Mouse (Mus musculus): ENCODE measurements around the gene Rtn4rl1. TPM values are rescaled to one million over a fixed set of nuclear protein-coding genes. Genes with fewer than 3 reads are reported as not detected.

Gene Rtn4rl1
- polyA plus RNA-seq, 1 experiment from 2014 or later = 10.2 TPM

DNA sequence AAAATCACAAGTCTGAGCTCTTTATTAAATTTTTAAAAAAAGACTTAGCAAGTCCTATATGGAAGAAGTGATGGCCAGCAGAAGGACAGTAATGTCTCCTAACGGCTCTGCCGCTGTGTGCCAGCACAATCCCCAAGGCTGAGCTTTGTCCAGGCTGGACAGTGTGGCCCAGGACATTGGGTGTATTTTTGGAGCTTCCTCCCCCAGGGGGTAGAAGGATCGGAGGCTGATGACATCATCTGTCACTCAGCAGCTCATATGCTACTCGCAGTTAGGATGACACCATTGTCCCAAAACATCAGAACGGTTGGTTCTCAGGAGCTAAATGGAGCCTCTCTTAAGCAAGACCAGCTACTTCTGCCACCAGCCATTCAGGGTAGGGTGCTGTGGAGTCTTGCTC lies 74.9 kb downstream of the Rtn4rl1 start:
- H3K9me3 ChIP-seq = no peaks in the 10 kb centered on the region
- H3K27ac ChIP-seq (replicated peaks) = peak overlapping the region; percentile 64
- peaks cover 7% of the 10 kb centered on the region; the same call in 1 of the 2 replicates for H3K36me3 ChIP-seq
- peak overlapping the region; percentile 13; the same call in 1 of the 2 replicates for H3K4me2 ChIP-seq
- no peak for ATAC-seq (ENCODE audit: extremely low read depth, insufficient number of reproducible peaks, low FRiP score, low TSS enrichment)
- H3K27me3 ChIP-seq (replicated peaks) = no peaks in the 10 kb centered on the region
- no peak overlapping the region for H3K4me3 ChIP-seq
- H3K9ac ChIP-seq = peak overlapping the region; percentile 11; the same call in 1 of the 2 replicates
- H3K4me1 ChIP-seq = peaks cover 72% of the 10 kb centered on the region
- 30% methylated on average over 5 of the region's 5 CpGs for WGBS

DNA sequence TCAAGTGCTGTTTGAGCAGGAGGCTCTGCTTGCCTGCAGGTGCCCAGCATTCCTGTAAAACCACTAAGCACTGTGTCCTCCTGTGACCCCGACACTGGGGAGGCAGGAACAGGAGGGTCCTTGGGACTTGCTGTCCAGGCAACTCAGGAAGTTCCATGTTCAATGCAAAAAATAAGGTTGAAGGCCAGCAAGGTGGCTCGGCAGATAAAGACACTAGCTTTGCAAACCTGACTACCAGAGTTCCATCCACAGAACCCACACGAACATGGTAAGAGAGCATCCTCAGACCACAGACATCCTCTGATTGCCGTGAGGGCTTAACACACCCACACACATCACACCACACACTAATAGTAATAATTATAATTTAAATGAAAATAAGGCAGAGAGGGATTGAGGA lies 75.6 kb downstream of the Rtn4rl1 start:
- H3K4me3 ChIP-seq = no peak overlapping the region
- ATAC-seq (ENCODE audit: extremely low read depth, insufficient number of reproducible peaks, low FRiP score, low TSS enrichment) = no peak
- H3K27ac ChIP-seq (replicated peaks) = no peak overlapping the region
- peaks cover 70% of the 10 kb centered on the region for H3K4me1 ChIP-seq
- no peaks in the 10 kb centered on the region for H3K9me3 ChIP-seq
- H3K27me3 ChIP-seq (replicated peaks) = no peaks in the 10 kb centered on the region
- no peak overlapping the region for H3K9ac ChIP-seq
- 49% methylated on average over 4 of the region's 4 CpGs for WGBS
- H3K36me3 ChIP-seq = peaks cover 7% of the 10 kb centered on the region; the same call in 1 of the 2 replicates
- no peak overlapping the region for H3K4me2 ChIP-seq

DNA sequence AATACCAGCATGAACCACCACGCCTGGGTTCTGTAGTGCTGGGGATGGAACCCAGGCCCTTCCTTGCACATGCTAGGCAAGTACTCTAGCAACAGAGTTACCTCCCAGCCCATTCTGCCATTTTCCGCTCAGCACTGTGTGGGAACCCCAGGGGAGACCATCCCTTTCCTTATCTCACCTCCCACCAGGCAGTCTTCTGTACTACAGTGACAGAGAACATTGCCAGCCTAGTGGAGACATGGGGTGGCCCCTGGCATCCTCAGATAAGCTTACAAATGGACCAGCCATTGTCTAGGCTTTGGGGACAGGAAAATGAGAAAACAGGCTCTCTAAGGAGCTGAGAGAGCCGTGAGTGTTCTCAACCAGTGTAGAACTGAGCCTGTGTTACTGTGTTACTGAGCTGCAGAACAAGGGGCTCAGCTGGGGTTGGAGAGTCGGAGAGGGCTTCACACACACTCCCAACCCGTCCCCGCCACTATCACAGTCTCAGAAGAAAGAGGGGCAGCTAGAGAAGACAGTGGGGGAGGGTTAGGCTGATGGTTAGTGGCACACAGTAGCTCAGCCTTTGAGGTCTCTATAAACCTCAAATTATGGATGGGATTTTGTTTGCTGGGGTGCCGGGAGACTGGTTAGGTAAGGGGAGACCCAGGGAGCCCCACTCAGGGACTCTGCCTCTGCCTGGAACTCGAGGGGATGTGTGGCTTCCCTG lies 76.8 kb downstream of the Rtn4rl1 start:
- Histone ChIP-seq H3K9ac (no peak overlapping the region), H3K4me1 (peaks cover 71% of the 10 kb centered on the region), H3K27ac (replicated peaks) (peak overlapping the region; percentile 41; the same call in 1 of the 2 replicates), H3K36me3 (peaks cover 7% of the 10 kb centered on the region; the same call in 1 of the 2 replicates), H3K4me3 (no peak overlapping the region), H3K27me3 (replicated peaks) (no peaks in the 10 kb centered on the region), H3K9me3 (no peaks in the 10 kb centered on the region), H3K4me2 (no peak overlapping the region)
- 54% methylated on average over 8 of the region's 8 CpGs for WGBS
- no peak for ATAC-seq (ENCODE audit: extremely low read depth, insufficient number of reproducible peaks, low FRiP score, low TSS enrichment)

DNA sequence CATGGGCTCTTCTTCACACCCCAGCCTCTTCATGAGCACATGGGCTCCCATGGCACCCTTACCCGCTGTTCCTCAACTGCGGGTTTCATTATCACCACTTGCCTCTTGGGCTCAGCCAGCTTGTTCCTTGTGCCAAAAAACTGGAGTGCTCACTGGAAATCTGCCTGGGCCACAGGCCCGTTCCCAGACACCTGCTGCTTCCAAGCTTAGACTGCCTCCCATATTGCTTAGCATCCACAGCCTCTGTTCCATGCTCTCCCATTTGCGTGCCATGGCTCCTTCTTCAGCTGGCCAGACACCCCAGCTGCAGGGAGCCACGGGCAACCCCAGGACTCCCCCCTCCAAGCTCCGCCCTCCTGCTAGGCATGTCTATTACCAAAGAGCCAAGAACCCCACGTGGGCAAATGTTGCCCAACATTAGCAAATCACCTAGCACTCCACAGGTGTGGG lies 77.4 kb downstream of the Rtn4rl1 start:
- H3K36me3 ChIP-seq = peaks cover 3% of the 10 kb centered on the region; the same call in 1 of the 2 replicates
- peaks cover 72% of the 10 kb centered on the region for H3K4me1 ChIP-seq
- ATAC-seq (ENCODE audit: extremely low read depth, insufficient number of reproducible peaks, low FRiP score, low TSS enrichment) = no peak
- no peaks in the 10 kb centered on the region for H3K9me3 ChIP-seq
- H3K4me2 ChIP-seq = no peak overlapping the region
- H3K27ac ChIP-seq (replicated peaks) = 0 out of 2 replicates have a peak overlapping the region, but pooled peaks have one; percentile 41
- no peaks in the 10 kb centered on the region for H3K27me3 ChIP-seq (replicated peaks)
- no peak overlapping the region for H3K9ac ChIP-seq
- H3K4me3 ChIP-seq = no peak overlapping the region
- 63% methylated on average over 7 of the region's 7 CpGs for WGBS

DNA sequence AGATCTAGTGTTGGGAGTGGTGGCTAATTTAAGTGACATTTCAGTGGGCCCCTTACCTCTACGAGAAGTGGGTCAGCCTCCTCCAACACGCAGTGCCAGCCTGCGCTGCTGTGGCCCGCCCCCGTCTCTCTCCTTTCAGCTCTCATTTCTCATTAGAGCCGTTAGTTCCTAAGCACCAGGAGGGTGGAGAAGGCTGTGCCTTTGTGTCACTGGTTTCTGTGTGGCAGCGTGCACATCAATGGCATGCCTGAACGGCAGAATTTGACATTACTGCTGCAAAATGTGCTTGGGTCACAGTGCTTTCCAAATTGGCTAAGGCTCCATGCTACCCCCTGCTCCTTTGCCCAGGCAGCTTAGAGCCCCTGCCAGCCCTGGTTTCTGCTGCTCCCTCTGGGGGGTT lies 79.9 kb downstream of the Rtn4rl1 start:
- Histone ChIP-seq H3K27me3 (replicated peaks) (no peaks in the 10 kb centered on the region), H3K9ac (peak overlapping the region; percentile 59; the same call in 1 of the 2 replicates), H3K4me2 (no peak overlapping the region), H3K4me1 (peaks cover 64% of the 10 kb centered on the region), H3K9me3 (no peaks in the 10 kb centered on the region), H3K27ac (replicated peaks) (peak overlapping the region; percentile 49; the same call in 1 of the 2 replicates), H3K4me3 (no peak overlapping the region), H3K36me3 (no peaks in the 10 kb centered on the region)
- no peak for ATAC-seq (ENCODE audit: extremely low read depth, insufficient number of reproducible peaks, low FRiP score, low TSS enrichment)
- WGBS = 29% methylated on average over 8 of the region's 8 CpGs

DNA sequence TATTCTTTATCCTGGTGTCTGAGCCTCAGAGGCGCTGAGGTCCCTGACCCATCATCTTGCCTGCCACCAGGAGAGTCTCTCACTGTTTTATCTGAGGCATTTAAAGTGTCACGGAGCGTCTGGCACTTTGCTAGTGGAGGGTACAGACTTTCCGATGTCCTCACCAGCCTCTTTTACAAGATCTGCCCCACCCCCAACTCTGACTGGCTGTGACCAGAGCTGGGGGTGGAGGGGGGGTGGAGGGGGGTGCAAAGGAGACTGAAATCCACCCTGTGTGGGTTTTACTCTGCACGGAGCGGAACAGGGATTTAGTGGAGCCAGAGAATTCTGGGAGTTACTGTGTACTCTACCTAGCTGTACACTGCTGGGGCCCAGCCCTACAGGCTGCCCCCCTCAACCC lies 81.5 kb downstream of the Rtn4rl1 start:
- H3K4me1 ChIP-seq = peaks cover 70% of the 10 kb centered on the region
- no peaks in the 10 kb centered on the region for H3K36me3 ChIP-seq
- H3K9me3 ChIP-seq = no peaks in the 10 kb centered on the region
- 16% methylated on average over 6 of the region's 6 CpGs for WGBS
- ATAC-seq (ENCODE audit: extremely low read depth, insufficient number of reproducible peaks, low FRiP score, low TSS enrichment) = peak; percentile 48; the same call in 1 of the 2 replicates
- peak overlapping the region; percentile 72 for H3K9ac ChIP-seq
- no peaks in the 10 kb centered on the region for H3K27me3 ChIP-seq (replicated peaks)
- no peak overlapping the region for H3K4me3 ChIP-seq
- H3K4me2 ChIP-seq = peak overlapping the region; percentile 40
- H3K27ac ChIP-seq (replicated peaks) = peak overlapping the region; percentile 88

DNA sequence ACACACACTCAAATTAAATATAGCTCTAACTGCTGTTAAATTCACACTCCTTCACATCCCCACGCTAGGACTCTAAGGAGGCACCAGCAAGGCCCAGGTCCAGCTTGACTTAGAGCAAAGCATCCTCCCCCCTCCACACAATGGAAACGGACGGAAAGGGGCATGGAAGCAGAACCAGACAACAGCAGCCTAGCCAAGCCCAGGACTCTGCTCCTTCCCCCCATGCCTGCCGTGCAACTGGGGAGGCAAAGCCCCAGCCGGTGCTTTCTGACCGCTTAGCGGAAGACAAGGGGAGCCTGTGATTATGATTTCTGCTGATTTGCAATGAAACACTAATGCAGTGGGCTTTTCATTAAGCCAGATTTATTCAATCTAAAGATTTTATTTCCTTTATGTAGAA lies 84.5 kb downstream of the Rtn4rl1 start:
- Histone ChIP-seq H3K4me2 (no peak overlapping the region), H3K4me3 (no peak overlapping the region), H3K4me1 (peaks cover 75% of the 10 kb centered on the region), H3K9me3 (no peaks in the 10 kb centered on the region), H3K36me3 (no peaks in the 10 kb centered on the region), H3K27ac (replicated peaks) (0 out of 2 replicates have a peak overlapping the region, but pooled peaks have one; percentile 17), H3K9ac (no peak overlapping the region), H3K27me3 (replicated peaks) (peaks cover 24% of the 10 kb centered on the region)
- ATAC-seq (ENCODE audit: extremely low read depth, insufficient number of reproducible peaks, low FRiP score, low TSS enrichment) = no peak
- WGBS = 50% methylated on average over 7 of the region's 7 CpGs

DNA sequence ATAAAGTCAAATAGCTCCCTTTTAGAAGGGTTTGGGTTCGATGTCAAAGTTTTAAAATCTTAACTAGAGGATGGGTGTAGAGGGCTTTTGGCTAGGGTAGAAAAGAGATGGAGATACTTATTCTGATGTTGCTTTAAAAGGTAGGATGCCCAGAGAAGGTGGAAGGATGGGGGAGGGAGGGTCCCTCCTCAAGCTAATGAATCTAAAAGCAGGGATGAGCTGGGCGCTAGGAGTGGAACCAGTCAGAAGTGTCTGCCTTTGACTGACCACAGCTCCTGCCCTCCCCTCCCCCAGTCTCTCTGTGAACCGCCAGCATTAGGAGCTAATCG lies 85.4 kb downstream of the Rtn4rl1 start:
- 17% methylated on average over 4 of the region's 4 CpGs for WGBS
- Histone ChIP-seq H3K9ac (peak overlapping the region; percentile 66), H3K9me3 (no peaks in the 10 kb centered on the region), H3K36me3 (no peaks in the 10 kb centered on the region), H3K4me3 (peak overlapping the region; percentile 34), H3K27ac (replicated peaks) (peak overlapping the region; percentile 63), H3K27me3 (replicated peaks) (peaks cover 29% of the 10 kb centered on the region), H3K4me1 (peaks cover 70% of the 10 kb centered on the region), H3K4me2 (peak overlapping the region; percentile 65)
- no peak for ATAC-seq (ENCODE audit: extremely low read depth, insufficient number of reproducible peaks, low FRiP score, low TSS enrichment)

DNA sequence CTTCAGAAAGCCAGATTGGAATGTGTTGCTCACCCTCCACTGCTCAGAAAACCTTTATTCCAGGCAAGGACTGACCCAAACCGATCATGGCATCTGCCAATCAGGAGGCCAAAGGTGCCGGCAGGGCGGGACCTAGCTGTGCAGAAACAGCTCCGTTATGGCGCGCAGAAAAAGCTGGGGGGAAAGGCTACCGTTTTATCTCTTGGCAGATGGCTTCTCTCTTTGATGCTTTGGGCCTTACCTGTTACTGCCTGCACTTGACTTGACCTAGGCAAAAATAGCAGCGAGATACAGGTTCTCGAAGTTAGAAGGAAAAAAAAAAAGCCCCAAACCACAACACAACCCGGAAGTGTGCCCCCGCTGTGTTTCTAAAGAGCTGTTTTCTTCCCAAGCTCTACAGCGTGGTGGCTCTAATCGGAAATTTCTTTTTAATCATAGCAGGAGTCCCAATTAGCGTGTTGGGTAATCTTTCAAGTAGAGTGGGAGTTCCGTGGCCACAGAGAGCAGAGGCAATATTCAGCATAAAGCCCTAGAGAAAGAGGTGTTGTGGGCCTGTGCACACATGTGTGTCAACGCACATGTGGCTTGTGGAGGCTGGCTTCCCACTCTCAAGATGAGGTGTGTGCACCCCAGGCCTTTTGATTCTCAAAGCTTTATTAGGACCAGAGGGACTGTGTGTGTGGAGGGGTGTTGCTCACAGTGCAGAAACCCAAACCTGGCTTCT lies 85.9 kb downstream of the Rtn4rl1 start:
- H3K36me3 ChIP-seq = no peaks in the 10 kb centered on the region
- H3K4me3 ChIP-seq = peak overlapping the region; percentile 34
- peak overlapping the region; percentile 63 for H3K27ac ChIP-seq (replicated peaks)
- no peaks in the 10 kb centered on the region for H3K9me3 ChIP-seq
- H3K4me2 ChIP-seq = peak overlapping the region; percentile 65
- peaks cover 66% of the 10 kb centered on the region for H3K4me1 ChIP-seq
- peak overlapping the region; percentile 66 for H3K9ac ChIP-seq
- H3K27me3 ChIP-seq (replicated peaks) = peaks cover 29% of the 10 kb centered on the region
- 5% methylated on average over 16 of the region's 16 CpGs for WGBS
- ATAC-seq (ENCODE audit: extremely low read depth, insufficient number of reproducible peaks, low FRiP score, low TSS enrichment) = no peak

DNA sequence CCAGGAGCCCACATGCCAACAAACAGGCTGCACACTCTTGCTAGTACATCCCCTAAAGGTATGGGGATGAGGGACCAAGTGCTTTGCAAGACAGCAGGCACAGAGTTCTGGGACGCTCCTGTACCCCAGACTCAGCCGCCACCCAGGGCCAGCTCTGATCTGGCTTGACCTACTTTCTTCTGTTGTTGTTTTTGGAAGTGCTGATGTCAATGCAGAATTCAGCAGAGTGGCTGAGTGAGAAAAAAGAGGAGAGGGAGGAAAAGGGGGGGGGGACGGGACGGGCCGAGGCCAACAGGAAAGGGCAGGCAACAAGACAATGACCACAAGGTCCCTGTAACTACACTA lies 86.5 kb downstream of the Rtn4rl1 start:
- Histone ChIP-seq H3K9ac (no peak overlapping the region), H3K27me3 (replicated peaks) (peaks cover 29% of the 10 kb centered on the region), H3K4me1 (peaks cover 60% of the 10 kb centered on the region), H3K27ac (replicated peaks) (peak overlapping the region; percentile 63), H3K9me3 (no peaks in the 10 kb centered on the region), H3K36me3 (no peaks in the 10 kb centered on the region), H3K4me2 (no peak overlapping the region), H3K4me3 (no peak overlapping the region)
- no peak for ATAC-seq (ENCODE audit: extremely low read depth, insufficient number of reproducible peaks, low FRiP score, low TSS enrichment)
- WGBS = 37% methylated on average over 5 of the region's 5 CpGs

DNA sequence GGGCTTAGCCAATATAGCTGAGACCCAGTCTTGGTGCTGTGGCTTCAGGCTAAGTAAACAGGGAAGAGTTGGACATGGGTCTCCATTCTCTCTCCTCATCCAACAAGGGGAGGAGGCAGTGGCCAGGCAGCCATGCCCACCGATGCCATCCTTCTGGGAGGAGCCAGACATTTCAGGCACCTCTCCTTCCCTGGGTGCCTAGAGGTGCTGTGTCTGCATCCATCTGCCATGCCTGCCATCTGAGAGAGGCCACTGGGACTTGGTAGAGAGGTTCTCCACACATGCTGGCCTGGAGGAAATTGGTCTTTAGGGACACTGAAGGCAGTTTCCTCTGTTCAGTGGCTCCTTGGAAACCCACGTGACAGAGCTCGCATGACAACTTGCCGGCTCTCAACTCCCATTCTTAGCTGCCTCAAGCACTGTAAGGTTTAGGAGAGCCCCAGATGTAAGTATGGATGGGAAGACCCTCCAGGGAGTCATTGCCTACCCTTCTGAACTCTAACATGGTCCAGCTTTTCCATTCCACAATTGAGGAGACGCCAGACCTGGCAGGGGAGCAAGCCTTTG lies 86.9 kb downstream of the Rtn4rl1 start:
- peaks cover 29% of the 10 kb centered on the region for H3K27me3 ChIP-seq (replicated peaks)
- no peak overlapping the region for H3K4me2 ChIP-seq
- ATAC-seq (ENCODE audit: extremely low read depth, insufficient number of reproducible peaks, low FRiP score, low TSS enrichment) = no peak
- peaks cover 56% of the 10 kb centered on the region for H3K4me1 ChIP-seq
- H3K4me3 ChIP-seq = no peak overlapping the region
- H3K27ac ChIP-seq (replicated peaks) = peak overlapping the region; percentile 63; the same call in 1 of the 2 replicates
- WGBS = 63% methylated on average over 5 of the region's 5 CpGs
- H3K9me3 ChIP-seq = no peaks in the 10 kb centered on the region
- no peaks in the 10 kb centered on the region for H3K36me3 ChIP-seq
- H3K9ac ChIP-seq = no peak overlapping the region

All from heart, embryonic 13.5 days (tissue).